Mouse (Mus musculus) mature B cell (primary cell): ENCODE measurements around the gene Cradd.

Experiments
- in situ Hi-C: fragments of 300-500 bp; cut with MboI; formaldehyde crosslinking; loops from 2 replicates; pipeline ENCODE4 v1.14.3; 2019

The Cradd gene

GRCm38 (mm10) chr10:95304240-95304639 is 19.7 kb downstream of the Cradd start:
- in situ Hi-C loops: no loop called here

GRCm38 (mm10) chr10:95302211-95303163 is 21.4 kb downstream of the Cradd start:
- in situ Hi-C loops: no loop called here

DNA sequence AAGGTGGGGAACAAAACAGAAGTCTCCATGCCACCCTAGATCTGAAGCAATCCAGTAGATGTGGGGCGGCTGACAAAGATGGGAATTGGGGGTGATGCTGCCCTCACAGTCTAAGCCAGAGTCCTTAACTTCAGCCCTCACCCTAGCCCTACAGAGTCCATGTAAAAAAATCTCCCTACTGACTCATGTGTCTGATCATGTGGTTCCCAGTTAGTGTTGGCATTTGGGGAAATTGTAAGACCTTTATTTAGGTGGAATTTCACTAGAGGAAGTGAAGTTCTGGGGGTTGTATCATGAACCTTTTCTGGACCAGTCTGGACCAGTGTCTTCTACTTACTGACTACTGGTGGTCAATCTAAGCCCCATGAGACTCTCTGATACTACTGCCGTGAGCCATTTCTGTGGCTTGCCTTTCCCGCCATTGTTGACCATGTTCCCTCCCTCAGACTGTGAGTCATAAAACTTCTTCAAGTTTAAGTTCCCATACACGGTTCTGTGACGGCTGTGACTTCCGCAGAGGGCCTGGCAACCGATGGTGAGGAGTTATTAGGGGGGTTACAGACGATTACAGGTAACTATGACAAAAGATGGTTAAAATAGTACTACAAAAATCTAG is 23.6 kb downstream of the Cradd start:
- in situ Hi-C loops: no loop called here

- in situ Hi-C loops: no loop called here
Measured at GRCm38 (mm10) chr10:95299808-95300133, 24.2 kb downstream of the Cradd start.

DNA sequence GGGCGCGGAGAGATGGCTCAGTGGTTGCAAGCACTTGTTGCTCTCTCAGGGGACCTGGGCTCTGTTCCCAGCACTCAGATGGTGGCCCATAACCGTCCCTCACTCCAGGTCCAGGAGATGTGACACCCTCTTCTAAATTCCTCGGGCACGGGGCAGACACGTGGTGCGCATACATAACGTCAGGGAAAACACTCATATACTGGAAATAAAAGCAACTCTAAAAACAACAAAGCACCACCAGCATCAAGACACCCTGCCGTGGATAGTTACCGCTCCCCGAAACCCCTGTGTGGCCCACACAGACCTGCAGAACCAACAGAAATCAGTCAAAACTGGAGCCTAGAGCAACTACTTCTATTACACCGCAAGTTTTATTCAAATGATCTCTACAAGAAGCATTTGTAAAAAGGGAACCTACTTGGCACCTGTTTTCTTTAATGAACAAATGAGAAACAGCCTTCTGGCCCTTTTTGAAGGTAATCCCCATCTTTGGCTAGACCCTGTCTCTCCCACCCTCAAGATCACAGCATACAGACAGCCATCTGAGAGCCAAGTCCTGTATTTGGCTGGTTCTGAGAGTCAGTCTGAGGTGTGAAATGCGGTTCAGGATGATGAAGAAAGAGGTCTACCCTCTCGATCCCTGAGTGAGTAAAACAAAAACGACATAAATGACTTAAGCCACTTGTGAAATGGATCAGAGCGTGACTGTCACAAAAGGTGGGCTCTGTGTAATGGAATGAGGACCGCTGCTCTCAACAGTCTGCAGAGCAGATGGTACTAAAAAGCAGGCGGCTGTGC is 24.7 kb downstream of the Cradd start:
- in situ Hi-C loops: no loop called here

DNA sequence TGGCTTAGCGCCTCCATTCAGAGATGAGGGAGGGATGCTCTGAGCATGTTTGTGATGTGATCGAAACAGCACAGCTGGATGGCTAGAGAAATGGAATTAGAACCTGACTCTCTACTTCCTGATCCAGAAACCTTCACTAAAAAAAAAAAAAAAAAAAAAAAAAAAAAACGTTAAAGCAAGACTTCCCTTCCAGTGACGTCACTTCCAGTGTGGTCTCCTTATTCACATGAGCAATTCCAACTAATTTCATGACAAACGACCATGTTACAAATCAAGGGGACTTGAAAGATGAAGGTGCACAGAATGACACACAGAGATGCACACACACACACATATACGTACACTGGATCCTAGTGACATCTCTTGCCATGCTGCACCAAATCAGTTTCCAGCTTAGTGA is 25.4 kb downstream of the Cradd start:
- in situ Hi-C loops: no loop called here

DNA sequence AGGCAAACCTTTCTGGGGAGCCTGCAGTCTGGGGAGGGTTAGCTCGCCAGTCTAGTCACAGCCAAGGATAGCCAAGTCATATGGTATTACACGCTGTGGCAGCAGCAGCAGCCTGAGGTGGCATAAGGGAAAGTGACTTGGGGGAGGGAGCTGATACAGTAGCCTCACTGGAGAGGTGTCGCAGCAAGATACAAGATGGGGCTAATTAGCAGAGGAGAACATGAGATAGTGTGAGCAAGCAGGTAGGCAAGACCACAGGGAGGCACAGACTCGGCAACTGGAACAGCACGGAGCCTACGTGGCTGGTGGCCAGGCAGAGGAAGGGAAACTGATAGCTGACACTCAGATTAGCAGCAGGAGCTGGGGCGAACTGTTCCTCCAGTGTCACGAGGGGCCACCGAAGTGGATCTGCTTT is 26.2 kb downstream of the Cradd start:
- in situ Hi-C loops: no loop called here

DNA sequence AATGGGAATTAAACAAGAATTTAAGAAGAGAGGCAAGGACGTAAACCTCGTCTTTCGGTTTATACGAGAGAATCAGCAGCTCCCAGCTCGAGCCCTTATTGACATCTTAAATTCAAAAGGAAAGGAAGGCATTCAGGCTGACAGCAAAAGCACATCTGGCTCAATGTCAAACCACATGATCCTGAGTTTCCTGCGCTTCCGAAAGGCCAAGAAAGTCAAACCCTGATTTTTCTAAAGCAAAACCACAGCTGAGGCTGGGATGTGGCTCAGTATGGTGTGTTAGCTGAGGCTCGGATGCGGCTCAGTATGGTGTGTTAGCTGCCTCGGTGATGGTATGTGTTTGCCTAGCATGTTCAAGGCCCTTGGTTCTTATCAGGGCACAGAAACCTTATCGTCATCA is 26.9 kb downstream of the Cradd start:
- in situ Hi-C loops: no loop called here

DNA sequence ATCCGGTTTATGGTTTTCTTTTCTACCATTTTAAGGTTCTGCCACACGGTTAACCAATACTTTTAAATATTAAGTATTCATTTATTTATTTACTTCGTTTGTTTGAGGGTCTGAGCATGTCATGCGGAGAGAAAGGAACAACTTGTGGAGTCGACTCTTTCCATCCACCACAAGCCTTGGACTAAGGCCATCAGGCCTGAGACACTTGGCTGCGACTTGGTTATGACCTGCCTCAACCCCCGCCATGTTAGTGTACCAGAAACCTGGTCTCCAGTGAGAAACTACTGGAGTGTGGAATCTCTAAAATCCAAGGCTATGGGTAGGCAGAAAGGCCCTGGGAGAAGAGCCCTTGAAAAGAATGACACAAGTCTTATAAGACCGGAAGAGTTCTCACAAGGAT is 30.7 kb downstream of the Cradd start:
- in situ Hi-C loops: no loop called here

DNA sequence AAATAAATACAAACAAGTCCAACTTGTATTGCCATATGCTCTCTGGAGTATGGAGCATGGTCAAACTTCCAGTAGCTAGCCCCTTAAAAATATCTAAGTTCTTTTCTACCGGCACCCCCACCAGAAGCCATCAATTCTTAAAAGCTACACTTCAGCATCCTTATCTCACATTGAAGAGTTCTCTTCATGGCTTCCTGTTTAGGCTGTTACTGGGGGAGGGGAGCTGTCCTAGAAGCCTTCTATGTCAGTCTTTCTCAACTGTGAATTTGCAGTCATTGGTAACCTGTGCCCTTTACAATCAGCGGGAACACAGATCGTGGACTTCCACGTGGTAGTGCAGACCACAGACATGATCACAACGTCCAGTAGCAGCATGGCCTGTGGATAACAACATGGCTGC is 31.7 kb downstream of the Cradd start:
- in situ Hi-C loops: no loop called here

DNA sequence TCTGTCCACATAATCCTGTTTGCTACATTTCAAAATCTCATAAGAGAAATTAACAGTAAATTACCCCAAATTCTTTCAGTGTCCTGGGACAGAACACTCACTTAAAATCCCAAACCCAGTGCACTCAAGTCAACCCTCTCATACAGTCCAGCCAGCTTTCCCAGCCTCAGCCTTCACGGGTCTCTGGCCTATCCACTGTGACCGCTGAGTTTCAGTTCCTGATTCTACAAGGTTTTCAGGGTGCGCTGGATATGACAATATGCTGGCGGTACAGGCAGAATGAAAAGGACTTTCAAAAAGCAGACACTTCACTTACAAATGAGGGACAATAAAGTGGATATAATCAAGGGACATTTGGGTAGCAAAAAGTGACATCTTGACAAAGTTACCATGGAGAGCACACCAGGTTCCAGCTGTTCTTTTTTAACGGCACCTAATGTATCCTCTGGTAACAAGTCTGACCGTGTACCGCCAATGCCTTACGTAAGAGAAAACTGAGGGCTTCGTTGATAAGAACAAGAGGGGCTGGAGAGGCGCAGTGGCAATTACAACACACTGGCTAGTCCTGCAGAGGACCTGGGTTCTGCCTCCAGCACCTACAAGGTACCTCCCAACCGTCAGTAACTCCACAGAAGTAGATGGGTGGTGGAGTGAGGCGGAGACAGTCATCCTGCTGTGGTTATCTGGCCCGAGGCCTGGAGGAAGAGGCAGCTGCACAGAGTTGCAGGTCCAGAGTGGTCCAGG is 32.6 kb downstream of the Cradd start:
- in situ Hi-C loops: no loop called here

GRCm38 (mm10) chr10:95289819-95290218 is 34.1 kb downstream of the Cradd start:
- in situ Hi-C loops: no loop called here

DNA sequence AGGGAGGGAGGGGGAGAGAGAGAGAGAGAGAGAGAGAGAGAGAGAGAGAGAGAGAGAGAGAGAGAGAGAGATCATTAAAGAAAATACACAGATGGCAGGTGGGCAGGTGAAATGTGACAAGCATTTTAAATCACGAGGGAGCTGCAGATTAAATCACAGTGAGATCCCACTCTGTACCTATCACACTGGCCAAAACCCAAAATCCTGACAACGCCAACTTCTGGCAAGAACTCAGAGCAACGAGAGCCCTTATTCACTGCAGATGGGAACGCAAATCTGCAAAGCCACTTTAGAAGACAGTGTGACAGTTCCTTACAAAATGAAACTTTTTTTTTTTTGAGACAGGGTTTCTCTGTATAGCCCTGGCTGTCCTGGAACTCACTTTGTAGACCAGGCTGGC is 35.7 kb downstream of the Cradd start:
- in situ Hi-C loops: no loop called here

GRCm38 (mm10) chr10:95287351-95287750 is 36.6 kb downstream of the Cradd start:
- in situ Hi-C loops: no loop called here

- in situ Hi-C loops: no loop called here
Measured at GRCm38 (mm10) chr10:95283434-95283833, 40.5 kb downstream of the Cradd start.

DNA sequence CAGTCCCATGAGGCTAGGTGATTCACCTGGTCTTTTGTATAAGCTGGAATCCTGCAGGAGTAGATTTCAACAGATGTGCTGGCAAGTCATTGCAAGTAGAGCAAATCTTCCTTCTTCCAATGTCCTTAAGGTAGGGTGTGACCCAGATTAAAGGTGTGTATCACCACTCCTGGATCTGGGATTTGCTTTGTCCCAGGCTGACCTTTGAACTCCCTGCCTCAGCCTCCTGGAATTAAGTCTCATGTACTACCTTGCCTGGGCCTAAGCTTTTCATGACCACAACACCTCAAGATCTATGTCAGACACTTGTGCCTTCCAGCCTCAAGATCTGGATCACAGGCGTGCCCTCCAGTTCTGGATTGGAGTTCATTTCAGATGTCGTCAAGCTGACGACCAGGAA is 41.9 kb downstream of the Cradd start:
- in situ Hi-C loops: no loop called here

DNA sequence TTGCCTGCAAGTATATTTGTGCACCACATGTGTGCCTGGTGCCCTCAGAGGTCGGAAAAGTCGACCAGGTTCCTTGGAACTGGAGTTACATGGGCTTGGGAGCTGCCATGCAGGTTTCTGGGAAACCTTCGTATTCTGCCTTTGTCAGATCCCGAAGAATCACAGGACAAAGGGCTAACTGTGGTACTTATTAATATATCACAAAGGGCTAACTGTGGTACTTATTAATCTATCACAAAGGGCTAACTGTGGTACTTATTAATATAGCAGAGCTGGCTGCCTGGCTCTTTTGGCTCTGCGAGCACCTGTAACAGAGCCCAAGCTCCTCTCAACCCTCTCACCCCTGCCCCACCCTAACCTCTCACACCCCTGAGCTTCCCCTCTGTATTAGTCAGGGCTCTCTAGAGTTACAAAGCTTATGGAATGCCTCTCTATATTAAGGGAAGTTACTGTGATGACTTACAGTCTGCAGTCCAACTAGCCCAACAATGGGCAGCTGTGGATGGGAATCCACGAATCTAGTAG is 42.4 kb downstream of the Cradd start:
- in situ Hi-C loops: no loop called here

- in situ Hi-C loops: no loop called here
Measured at GRCm38 (mm10) chr10:95280327-95280726, 43.6 kb downstream of the Cradd start.

DNA sequence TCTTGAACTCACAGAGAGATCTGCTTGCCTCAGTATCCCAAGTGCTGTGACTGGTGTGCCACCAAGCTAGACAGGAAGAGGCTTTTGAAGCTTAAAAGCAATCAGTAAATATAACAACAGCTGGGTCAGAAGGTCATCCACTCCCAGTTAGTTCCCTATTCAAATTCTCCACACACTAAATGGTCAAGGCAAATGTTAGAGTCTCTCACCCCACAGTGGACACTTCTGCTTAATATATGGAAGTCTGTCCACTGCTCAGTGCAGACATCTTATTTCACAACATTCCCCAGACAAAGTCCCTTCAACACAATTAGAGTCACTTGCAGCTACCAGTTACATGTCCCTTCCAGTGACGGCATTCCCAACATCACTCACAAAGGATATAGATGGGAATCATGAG is 44.5 kb downstream of the Cradd start:
- in situ Hi-C loops: no loop called here

GRCm38 (mm10) chr10:95278085-95278484 is 45.8 kb downstream of the Cradd start:
- in situ Hi-C loops: no loop called here

- in situ Hi-C loops: no loop called here
Measured at GRCm38 (mm10) chr10:95275488-95275887, 48.4 kb downstream of the Cradd start.

GRCm38 (mm10) chr10:95273226-95273625 is 50.7 kb downstream of the Cradd start:
- in situ Hi-C loops: no loop called here
